Mouse (Mus musculus): ENCODE data around the gene Adgrl2.

Gene Adgrl2

DNA sequence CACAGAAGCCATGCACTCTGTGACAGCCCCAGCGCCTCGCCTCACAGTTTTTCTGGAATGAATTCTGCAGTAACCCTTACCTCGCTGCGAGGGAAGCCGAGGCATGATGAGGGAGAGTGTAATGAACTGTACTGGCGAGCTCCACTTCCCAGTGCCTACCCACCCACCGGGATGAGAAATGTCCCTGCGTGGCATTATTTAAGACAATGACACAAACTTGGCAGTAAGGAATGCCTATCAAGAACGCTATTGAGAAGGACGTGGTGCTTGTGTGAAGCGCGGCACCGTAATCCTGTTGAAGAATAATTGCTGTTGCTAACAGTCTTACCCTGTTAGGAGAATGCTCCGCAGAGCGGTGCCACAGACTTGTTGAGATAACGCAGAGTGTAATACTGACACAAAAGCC lies 13.2 kb downstream of the Adgrl2 start:
- DNase-seq (ENCODE audit: low spot score): no peak

DNA sequence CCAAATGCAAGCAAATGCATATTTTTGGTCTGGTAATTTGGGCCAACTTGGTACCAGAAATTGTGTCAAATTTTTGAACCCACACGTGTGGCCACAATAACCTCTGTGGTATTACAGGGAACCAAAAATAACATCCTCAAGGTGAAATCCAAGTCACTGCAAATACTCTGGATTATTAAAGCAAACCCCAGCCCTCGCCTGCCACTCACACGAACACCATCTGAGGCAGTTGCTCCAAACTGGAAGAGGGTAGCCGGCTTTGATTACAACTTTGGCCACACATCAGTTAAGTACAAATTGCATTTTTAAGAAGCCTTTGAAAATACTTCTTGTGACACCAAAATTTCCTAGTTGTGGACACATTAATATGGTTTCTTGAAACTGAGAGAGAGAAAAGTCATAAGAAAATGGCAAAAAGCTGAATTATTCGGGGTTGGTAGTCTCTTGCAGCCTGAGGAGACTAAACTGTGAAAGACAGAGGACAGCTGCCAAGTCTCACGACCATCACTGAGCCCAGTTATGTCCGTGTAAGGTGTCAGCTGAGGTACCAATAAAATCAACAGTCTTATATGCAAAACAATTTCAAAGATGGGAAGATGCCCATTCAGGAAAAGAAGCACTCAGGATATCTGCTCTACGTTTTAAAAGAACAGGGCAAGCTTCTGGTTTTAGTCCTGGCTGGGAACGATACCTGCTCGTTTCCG lies 18.3 kb downstream of the Adgrl2 start:
- no peak for DNase-seq (ENCODE audit: low spot score)

DNA sequence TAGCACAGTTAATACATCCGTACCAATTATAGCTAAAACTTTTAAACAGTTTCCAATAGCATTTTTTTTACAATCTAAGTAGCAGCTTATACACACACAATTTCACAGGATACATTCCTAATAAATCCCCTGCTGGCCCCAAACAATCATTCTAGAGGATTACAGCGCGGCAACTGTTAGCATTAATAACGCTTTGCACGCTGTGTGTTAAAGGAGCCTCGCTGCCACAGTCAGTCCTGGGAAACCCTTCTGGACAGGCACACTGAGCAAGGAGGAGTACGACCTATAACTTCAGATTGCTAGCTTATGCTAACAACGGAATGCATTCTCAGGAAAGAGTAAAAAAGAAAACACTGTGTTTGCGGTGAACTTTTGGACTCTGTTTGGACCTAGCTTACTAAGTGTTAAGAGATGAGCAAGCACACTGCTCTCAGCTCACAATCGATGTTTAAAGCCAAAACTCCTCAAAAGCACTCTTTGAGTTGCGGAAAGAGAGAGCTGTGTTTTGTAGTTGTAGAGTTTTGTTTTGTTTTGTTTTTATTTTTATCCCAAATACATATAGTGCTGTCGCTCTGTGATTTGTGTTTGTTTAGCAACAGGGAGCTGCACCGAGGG lies 25.3 kb downstream of the Adgrl2 start:
- DNase-seq (ENCODE audit: low spot score): peak; percentile 45

DNA sequence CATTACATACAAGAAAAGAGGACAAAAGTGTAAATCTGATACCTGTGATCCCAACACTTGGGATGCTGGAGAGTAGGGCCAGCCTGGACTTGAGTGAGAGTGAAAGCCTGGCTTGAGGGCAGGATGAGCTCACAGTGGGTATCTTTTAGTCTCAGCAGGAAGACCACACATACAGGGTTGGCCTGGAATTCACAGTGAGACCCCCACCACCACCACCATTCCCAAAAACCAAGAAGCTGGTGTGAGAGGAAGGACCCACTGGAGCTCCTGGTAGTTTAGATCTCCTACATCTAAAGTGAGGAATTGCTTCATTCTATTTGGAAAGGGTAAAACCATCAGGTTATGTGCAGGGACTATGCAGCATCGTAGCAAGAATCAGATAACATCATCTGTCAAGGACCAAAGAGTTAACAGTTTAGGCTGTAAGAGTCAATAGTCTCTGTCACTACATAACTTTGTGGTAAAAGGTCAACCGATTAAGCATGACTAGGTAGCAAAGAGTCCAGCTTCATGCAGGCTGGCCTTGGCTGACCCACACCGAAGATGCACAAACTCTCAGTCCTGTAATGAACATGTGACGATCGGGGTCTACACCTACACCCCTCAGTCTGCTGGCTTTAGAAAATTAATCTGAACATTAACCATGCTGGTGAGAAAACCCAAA lies 26.8 kb downstream of the Adgrl2 start:
- no peak for DNase-seq (ENCODE audit: low spot score)

DNA sequence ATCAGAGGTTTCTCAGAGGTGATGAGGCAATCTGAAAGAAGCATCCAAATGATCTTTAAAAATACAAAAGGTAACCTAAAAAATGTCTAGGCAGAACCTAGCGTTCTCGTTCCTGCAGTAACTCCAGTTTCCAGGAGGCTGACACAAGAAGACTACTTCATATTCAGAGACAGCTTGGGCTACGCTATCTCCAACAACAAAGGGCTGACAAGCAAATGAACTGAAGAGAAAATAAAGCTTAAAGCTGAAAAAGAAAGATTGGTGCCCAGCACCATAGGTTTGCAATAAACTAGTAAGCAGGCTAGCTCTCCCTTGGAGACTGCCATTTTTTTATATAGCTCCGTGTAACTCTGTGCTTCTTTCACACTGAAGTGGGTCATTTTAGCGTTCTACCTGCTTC lies 28.7 kb downstream of the Adgrl2 start:
- DNase-seq (ENCODE audit: low spot score): no peak

DNA sequence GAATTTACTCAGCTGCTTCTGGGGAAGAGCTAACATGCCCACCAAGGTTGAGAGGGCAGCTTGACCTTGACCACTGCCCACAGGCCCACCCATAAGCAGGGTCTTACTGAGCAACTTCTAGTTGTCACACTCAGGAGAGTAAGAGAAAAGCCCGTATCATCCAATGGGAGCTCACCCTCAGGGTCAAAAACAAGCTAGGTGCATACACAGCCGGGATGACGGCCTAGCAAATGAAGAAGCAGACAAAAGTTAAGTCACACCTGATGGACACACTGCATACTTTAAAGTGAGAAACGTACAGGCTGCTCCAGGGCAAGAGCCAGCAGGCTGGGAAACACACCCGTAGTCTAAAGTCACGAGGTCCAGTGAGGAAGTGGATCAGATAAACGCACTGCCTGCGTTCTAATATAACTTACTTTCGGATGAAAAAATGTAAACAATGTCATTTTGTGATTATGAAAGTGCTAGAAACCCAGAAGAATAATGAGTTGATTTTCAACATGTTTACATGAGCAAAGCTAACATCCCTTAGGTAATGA lies 29.5 kb downstream of the Adgrl2 start:
- no peak for DNase-seq (ENCODE audit: low spot score)

DNA sequence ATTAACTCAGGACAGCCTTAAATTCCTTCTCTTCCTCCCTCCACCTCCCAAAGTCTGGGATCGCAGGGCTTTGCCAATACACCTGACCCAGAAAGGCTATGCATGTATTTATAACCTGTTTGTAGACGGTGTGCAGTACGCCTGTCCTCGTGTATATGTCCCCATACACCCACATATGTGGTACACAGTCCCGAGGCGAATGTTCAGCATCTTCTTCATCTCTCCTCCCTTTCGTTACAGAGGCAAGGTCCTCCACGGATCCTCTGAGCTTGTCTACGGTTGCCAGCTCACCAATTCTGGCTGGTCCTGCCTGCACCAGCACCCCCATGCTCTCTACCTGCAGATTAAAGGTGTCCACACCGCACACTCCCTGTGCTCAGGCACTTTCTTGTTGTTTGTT lies 30.1 kb downstream of the Adgrl2 start:
- DNase-seq (ENCODE audit: low spot score): no peak

DNA sequence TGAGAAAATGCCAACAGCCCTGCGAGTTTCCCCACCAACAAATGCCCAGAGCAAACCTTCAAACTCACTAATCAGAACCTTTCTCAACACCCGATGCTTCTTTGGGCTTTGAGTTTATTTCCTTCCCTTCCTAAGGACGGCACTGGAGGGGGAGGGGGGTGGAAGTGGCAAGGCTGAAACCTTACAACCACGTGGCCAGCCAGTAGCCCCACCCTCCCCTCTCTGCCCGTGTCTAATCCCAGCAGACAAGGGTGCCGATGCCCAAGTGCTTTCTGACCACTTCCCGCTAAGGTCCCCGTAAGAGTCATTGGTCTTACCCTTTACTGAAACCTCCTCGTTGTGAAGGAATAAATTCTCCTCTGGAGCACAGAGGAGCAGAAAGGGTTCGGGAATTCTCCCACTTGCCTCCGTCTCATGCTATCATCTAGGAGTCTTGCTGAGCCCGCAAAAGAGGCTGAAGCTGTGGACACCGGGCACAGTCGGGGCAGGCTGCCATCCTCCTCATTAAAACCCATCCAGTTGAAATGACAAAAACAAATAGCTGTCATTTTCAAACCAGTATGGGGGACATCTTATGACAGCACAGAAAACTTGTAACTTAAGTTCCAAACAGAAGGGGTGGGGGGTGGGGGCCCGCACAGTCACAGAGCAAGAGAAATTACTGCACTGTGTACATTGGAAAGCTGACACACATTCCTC lies 30.9 kb downstream of the Adgrl2 start:
- peak; percentile 28 for DNase-seq (ENCODE audit: low spot score)

DNA sequence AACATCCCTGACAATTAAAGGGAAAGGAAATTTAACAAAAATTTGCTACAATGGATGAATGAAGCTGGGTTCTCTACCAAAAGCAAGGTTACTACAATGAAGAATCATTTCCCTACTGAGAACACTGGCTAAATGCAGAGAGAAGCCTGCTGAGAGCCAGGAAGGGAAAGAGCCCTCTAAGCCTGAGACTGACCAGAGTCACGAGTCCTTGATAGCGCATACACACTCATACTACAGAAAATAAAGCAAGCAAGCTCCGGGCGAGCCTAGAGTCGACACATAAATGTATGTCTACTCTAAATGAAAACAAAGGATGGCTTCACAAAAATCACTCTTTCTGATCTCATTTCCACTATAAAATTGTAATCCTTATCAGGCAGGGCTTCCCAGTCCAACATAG lies 31.6 kb downstream of the Adgrl2 start:
- DNase-seq (ENCODE audit: low spot score): no peak

DNA sequence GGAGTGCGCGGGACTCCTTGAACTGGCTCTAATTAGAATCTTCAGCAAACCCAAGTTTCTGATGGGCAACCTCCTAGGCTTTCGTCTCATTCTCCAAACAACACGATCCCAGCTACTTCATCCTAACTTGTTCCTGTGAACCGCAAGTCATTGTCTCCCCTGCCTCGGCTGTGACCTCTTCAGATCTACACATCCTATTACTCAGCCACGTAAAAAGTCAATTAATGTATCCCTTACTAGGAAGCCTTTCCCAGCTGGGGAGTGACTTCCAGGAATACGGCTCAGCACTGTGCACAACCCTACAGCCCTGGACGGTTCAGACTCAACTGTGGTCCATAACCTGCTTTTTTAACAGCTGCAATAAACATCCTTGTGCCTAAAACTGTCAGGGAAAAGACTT lies 32.2 kb downstream of the Adgrl2 start:
- DNase-seq (ENCODE audit: low spot score): no peak

DNA sequence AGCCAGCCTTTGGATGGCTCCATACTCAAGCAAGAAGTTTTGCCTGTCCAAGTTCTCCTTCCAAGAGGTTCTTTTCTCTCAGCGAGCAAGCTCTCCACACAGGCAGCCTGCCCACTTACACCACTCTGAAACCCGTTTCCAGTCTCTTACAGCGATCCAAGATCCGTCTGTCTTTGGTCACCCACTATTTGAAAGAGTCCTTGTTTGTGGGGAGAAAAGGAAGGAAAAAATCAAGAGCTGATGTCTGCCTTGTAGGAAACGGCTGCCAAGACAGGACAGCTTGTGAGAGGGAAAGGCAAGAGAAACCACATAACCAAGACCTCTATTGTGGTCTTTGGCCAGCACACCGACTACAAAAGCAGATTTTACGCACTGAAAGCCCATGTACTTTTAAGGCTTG lies 33.5 kb downstream of the Adgrl2 start:
- DNase-seq (ENCODE audit: low spot score): no peak

DNA sequence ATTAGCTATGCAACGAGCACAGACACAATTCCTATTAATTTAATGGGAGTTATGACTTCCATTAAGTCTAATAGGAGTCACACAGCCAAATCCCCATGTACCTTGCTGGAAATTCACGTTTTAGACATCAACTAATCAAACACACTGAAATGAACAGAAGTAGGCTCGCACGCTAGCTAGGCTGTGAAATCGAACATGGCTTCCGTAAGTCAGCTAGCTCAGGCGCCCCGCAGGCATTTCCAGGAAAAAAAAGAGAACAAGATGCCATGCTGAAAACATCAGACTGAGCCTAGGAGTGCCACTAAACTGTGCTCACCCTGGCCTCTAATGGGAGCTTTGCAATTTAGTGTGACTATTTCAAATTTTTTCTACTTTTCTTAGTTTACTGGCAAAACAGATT lies 40.6 kb downstream of the Adgrl2 start:
- DNase-seq (ENCODE audit: low spot score): no peak

DNA sequence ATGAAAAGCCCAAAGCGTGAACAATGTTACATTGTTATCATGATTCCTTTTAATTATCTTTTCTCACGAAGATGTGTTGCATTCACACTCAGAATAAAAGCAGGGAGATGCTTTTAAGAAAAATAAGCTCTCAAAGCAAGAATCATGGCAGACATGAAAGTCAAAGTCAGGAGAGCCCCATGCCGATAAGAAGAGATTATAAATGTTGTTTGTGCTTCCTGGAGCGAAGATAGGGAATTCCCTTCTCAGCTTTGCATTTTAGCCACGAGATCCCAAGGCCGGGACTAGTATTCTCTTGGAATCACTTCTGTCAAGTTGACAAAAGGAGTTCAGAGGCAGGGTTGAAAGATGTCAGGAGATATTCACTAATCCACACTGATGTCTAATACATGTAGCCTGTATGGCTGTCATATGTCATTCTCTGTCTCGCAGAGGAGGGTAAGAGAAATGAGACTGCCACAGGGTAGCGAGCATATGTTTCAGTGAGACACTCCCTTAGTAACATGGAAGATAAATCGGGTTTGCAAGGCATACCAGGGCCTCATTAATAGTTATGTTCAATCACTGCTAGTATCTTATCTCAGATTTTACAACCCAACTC lies 42.5 kb downstream of the Adgrl2 start:
- no peak for DNase-seq (ENCODE audit: low spot score)

DNA sequence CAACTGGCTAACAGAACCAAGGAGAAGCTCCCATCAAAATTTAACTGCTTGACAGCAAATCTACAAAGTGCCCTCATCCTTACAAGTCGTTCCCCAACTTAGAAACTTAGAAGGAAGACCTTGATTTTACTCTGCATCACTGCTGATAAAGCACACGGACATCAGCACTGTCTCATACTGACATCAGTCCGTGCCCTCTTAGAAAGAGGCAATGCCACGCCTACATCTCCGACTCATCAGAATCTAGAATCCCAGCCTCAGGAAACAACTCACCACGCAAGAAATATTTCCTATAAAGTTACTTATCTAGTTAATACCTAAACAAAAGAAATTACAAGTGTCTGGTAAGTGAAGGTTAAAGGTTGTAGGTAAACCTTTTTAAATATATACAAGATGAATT lies 43.1 kb downstream of the Adgrl2 start:
- no peak for DNase-seq (ENCODE audit: low spot score)

DNA sequence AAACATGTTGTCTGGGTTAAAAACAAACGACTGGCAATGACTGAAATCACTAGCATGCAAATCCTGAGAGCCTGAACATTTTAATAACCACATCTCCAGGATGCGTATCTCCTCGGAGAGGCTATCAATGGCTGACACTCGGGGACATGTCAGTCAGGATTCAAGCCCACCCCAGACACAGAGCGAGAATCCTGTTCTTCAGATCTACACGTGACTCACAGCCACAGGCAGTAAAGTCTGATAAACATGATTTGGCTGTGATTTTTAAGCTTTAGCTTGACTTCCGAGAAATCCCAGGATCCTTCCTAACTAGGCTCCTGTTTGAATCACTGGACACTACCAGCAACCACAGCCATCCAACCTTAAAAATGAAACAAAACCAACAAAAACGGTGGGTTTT lies 44.8 kb downstream of the Adgrl2 start:
- no peak for DNase-seq (ENCODE audit: low spot score)

DNA sequence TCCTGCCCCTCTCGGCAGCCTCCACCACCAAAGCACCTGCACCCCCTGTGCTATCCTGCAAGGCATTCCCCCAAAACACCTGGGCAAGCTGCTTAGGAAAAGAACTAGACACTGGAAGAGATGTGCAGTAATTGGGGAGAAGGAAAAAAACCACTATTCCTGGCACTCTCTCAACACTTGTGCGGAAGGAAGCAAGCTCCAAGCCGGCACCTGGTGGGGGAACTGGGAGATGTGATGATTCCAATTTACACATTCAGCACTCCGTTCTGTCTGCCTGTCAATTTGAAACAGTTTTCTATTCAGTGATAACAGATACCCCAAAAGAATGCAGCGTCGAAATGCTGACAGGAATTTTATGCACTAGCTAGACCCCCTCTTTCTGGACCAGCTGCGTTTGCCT lies 50.9 kb downstream of the Adgrl2 start:
- no peak for DNase-seq (ENCODE audit: low spot score)

DNA sequence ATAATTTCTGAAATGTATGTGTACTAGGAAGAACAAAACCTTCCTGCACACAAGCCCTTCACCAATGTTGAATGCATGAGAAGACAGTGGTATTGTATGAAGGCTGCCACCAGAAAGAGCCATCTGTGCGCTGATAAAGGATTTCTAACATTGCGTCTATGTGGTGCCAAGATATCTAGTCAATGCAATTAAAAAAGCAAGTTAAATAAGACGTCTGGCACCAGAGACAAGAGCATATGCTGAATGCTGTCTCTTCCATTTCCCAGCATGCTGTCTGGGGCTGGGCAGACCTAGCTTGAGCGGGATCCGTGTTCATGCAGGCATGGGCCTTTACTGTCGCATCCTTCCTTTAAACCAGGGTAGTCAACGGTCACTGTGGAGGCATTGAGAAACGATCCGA lies 55.3 kb downstream of the Adgrl2 start:
- DNase-seq (ENCODE audit: low spot score): no peak

DNA sequence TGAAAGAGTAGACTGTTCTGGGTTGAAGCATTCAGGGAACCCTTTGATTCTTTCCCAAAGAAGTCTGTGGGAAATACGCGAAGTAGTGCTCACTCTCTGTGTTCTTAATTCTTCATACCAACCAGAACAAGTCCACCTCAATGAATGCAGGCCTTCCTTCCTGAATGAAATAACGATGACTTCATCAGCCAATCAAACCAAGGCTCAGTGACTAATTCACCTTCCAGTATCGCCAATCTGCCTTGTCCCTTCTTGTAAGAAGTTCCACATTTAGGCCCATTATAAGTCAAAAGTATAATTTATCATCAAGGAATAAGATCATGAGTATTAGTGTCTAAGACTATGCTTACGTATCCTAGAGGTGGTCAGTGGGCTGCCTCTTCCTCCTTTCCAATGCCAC lies 56.1 kb downstream of the Adgrl2 start:
- DNase-seq (ENCODE audit: low spot score): no peak

DNA sequence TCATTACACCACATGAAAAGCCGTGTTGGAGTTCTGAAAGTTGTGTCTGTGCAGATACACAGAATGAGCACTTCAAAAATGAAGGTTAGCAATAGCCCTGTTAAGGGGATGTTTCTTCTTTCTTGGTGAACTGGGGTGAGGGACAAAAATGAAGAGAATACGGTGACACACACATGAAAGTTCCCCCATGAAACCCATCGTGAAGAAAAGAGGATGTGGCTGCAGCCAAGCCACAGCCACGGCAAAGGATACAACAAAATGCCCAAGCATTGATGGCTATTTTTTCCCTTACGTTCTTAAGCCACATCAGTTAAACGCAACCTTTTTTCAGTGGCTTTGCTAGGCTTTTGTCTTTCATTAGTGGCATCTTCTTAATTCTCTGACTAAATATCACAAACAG lies 57.2 kb downstream of the Adgrl2 start:
- no peak for DNase-seq (ENCODE audit: low spot score)

DNA sequence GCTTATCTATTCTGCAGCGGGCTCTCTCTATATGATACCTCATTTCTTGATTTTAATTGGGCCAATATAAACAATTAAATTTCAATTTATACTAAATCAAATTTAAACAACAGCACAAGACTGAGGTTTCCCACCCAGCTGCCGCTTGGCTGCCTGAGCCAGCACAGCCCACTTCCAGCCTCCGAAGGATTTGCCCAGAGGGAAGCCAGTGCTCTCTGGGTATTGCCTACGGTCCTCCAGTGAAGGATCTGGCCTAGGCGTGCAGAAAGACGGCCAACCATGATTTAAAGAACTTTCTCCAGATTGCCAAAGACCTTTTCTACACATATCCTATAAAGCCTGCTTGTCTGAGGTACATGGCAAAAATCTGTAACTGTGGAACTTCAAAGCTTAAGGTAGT lies 59.4 kb downstream of the Adgrl2 start:
- DNase-seq (ENCODE audit: low spot score): no peak

DNA sequence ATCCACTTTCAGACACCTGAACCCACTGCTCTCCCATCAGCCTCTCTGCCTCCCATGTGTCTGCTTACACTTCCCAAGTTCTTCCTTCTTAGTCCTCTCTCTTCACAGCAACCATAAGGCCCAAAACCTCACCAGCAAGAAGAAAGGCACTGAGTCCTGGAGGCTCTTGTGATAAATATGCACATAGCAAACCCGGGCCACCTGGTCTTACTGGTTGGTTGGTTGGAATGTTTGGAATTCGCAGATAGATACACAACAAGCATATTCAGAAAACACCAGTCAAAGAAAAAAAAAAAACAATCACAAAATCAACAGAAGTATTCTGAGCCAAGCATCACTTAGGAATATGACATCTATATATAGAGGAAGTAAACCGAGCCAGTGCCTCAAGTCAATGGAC lies 64.0 kb downstream of the Adgrl2 start:
- DNase-seq (ENCODE audit: low spot score): no peak

DNA sequence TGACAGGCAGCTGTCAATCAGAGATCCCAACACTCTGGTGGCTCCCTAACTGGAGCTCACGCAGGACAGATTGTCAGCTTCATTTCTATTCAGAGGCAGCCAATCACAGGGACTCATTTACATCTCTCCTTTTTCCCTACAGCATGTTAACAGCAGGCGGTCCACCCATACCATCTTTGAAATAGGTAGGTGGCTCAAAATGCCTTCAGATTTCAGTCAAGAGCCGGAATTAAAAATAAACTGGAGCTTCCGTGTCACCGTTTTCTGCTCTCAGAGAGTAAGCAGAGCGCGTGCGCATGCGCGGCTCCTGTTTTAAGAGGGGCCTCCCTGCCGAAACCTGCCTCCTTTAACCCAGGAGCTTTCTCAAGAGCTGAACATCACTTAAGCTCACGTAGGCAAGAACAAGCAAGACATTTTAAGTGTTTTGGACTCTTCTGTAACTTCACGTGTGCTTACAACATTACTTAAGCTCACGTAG lies 67.7 kb downstream of the Adgrl2 start:
- no peak for DNase-seq (ENCODE audit: low spot score)

All from yolk sac, embryonic 10.5 days (tissue).